Comparison of ENCODE assay signal across 9 mouse cellular contexts in genomic region chr6:5509757-5510156, GRCm38 (mm10). TPM values are rescaled to one million over a fixed set of nuclear protein-coding genes. Genes with fewer than 3 reads are reported as not detected.
DNase-seq lines count a peak whose midpoint lies in the region; ATAC-seq and TF ChIP-seq lines count a peak whose summit lies in the region.
"Had no signal": no experiment of that assay in that cellular context is flagged by ENCODE, and none has a peak within 500 bp of the region (broad histone marks: within the 10 kb centered on the region; RNA-seq: fewer than 3 reads in every experiment).

No protein-coding gene starts in this region.

- TF ChIP-seq EP300 in liver, embryonic 14.5 days (IDR thresholded peaks at IDR 0.05; ENCODE audit: low read depth), result no peak

- no peak overlapping the region for H3K9ac ChIP-seq in intestine, embryonic 15.5 days
- H3K9ac ChIP-seq in liver, embryonic 14.5 days (replicated peaks), result no peak overlapping the region

- intact Hi-C loops in gastrocnemius, adult 2 months (cut with DNase I), result loop anchor here (5.0 kb wide), 1 partner anchor 78 kb away; no protein-coding TSS in a partner anchor

- no peak for TF ChIP-seq CTCF in gastrocnemius, adult 2 months (IDR thresholded peaks at IDR 0.05)
- TF ChIP-seq CTCF in liver, embryonic 14.5 days (IDR thresholded peaks at IDR 0.05; ENCODE audit: low read depth), result no peak

- 13% methylated on average over 5 of the region's 5 CpGs for WGBS in intestine, embryonic 15.5 days
- 21% methylated on average over 5 of the region's 5 CpGs for WGBS in liver, embryonic 14.5 days (ENCODE audit: insufficient replicate concordance)

- H3K4me3 ChIP-seq in gastrocnemius, adult 2 months, result peak overlapping the region; percentile 40
- no peak overlapping the region for H3K4me3 ChIP-seq in intestine, embryonic 15.5 days (replicated peaks)
- no peak overlapping the region for H3K4me3 ChIP-seq in liver, embryonic 14.5 days (ENCODE audit: insufficient read depth in 1 of 2, low read depth in 2 of 2, low read length in 2 of 2)

- no peaks in the 10 kb centered on the region for H3K4me1 ChIP-seq in intestine, embryonic 15.5 days (replicated peaks)
- H3K4me1 ChIP-seq in liver, embryonic 14.5 days (replicated peaks; ENCODE audit: control insufficient read depth in 2 of 2, insufficient read depth in 2 of 2, low read length in 1 of 2), result peaks cover 0 to 10% of the 10 kb centered on the region in 2 experiments; a peak in 1 of 4 replicates

- 0 out of 2 replicates have a peak overlapping the region, but pooled peaks have one; percentile 12 for H3K4me2 ChIP-seq in intestine, embryonic 15.5 days (replicated peaks)
- H3K4me2 ChIP-seq in liver, embryonic 14.5 days (ENCODE audit: low read depth), result peak overlapping the region; percentile 13; the same call in 1 of the 2 replicates

- DNase-seq in ovary, postnatal 36 days (ENCODE audit: low spot score), result peak; percentile 45
- DNase-seq in ovary, postnatal 10 days (ENCODE audit: low spot score), result no peak
- DNase-seq in gastrocnemius, adult 2 months, result peak; percentile 77
- peak; percentile 16 to 22 (median 22) for DNase-seq in liver, embryonic 14.5 days (ENCODE audit: low read depth in 3 of 3, low spot score in 3 of 3)
- peak; percentile 73 for DNase-seq in urinary bladder, postnatal 14 days (ENCODE audit: low spot score)
- no peak for DNase-seq in frontal cortex, postnatal 14 days (ENCODE audit: low spot score in 2 of 2)
- no peak for DNase-seq in layer of hippocampus, adult 11-12 months (ENCODE audit: low spot score)

- H3K9me3 ChIP-seq in intestine, embryonic 15.5 days, result no peaks in the 10 kb centered on the region
- no peaks in the 10 kb centered on the region for H3K9me3 ChIP-seq in liver, embryonic 14.5 days (ENCODE audit: control insufficient read depth, low read length)
- H3K9me3 ChIP-seq: G1E had no signal

- H3K27me3 ChIP-seq in intestine, embryonic 15.5 days (replicated peaks), result no peaks in the 10 kb centered on the region
- H3K27me3 ChIP-seq in liver, embryonic 14.5 days (ENCODE audit: control insufficient read depth, insufficient read depth, low read length), result no peaks in the 10 kb centered on the region

- no peaks in the 10 kb centered on the region for H3K36me3 ChIP-seq in intestine, embryonic 15.5 days
- H3K36me3 ChIP-seq in liver, embryonic 14.5 days (replicated peaks; ENCODE audit: control insufficient read depth, insufficient read depth, low read depth), result no peaks in the 10 kb centered on the region
- H3K36me3 ChIP-seq: G1E had no signal

- ATAC-seq in intestine, embryonic 15.5 days, result peak; percentile 99
- ATAC-seq in liver, embryonic 14.5 days (ENCODE audit: insufficient read depth), result peak; percentile 74

- H3K27ac ChIP-seq in gastrocnemius, adult 2 months, result peak overlapping the region; percentile 86
- H3K27ac ChIP-seq in intestine, embryonic 15.5 days, result peak overlapping the region; percentile 18; the same call in 1 of the 2 replicates
- H3K27ac ChIP-seq in liver, embryonic 14.5 days, result no peak overlapping the region

RNA-seq across cellular contexts. Expression of gene Pdk4, which starts 13.6 kb away (rescaled TPM):
- 1,000 to 10,000 TPM in 1 of 2 experiments, 100 to 1,000 TPM in 1; 484 to 1,239 TPM for total RNA-seq in gastrocnemius, adult 2 months (2021)
- 2.4 and 2.6 TPM in 2 replicates for polyA plus RNA-seq in intestine, embryonic 15.5 days (2015; fragmentation: Nextera tagmentation; extraction: Ambion mirVana)
- polyA plus RNA-seq in liver, embryonic 14.5 days (2012; rRNA removed), result 0.39 and 0.59 TPM in 2 replicates
- polyA plus RNA-seq in liver, embryonic 14.5 days (2014; fragmentation: Nextera tagmentation; extraction: Ambion mirVana), result 0.67 and 1.4 TPM in 2 replicates
- polyA plus RNA-seq: G1E had no signal

Comparison
In these comparisons a context has a peak if more than half of its experiments do, and no peak if none do; other contexts are left out.
1. DNase-seq: peak in ovary, postnatal 36 days (single experiment), gastrocnemius, adult 2 months (single experiment), liver, embryonic 14.5 days (3 of 3) and urinary bladder, postnatal 14 days (single experiment); none in ovary, postnatal 10 days (single experiment), frontal cortex, postnatal 14 days (0 of 2) and layer of hippocampus, adult 11-12 months (single experiment).